Mouse (Mus musculus): ENCODE measurements at regions not wholly inside any gene's neighbourhood (a gene's known extent, or its start where the extent isn't known, plus 50 kb on each side); places are given as distances from the start of the nearest gene placed in this dataset.
A peak's percentile ranks its signal among the peaks of the same experiment; 100 is the strongest.

DNA sequence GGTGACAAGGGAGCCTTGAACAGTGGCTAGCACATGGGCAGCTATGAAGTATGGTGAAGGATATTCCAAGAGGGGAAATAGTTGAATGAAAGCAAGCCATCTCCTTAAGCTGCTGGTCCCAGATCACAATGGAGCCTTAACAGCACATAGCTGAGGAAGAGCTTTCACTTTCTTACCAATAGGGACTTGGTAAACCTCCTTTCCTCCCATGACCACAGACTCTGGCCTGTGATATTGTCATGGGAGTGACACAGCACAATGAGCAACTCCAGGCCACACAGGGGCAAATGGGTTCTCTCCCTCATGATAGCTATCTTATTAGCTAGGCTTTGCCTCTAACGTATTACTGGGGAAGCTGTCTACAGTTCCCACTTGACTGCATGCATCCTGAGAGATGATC, 113.5 kb upstream of the Snx19 start:
- 94% methylated on average over 1 of the region's 1 CpGs for WGBS
- ATAC-seq (ENCODE audit: insufficient read depth, low FRiP score, low read depth), result no peak
- H3K4me1 ChIP-seq, result 0 out of 2 replicates have a peak, but pooled peaks cover 4% of the 10 kb centered on the region

DNA sequence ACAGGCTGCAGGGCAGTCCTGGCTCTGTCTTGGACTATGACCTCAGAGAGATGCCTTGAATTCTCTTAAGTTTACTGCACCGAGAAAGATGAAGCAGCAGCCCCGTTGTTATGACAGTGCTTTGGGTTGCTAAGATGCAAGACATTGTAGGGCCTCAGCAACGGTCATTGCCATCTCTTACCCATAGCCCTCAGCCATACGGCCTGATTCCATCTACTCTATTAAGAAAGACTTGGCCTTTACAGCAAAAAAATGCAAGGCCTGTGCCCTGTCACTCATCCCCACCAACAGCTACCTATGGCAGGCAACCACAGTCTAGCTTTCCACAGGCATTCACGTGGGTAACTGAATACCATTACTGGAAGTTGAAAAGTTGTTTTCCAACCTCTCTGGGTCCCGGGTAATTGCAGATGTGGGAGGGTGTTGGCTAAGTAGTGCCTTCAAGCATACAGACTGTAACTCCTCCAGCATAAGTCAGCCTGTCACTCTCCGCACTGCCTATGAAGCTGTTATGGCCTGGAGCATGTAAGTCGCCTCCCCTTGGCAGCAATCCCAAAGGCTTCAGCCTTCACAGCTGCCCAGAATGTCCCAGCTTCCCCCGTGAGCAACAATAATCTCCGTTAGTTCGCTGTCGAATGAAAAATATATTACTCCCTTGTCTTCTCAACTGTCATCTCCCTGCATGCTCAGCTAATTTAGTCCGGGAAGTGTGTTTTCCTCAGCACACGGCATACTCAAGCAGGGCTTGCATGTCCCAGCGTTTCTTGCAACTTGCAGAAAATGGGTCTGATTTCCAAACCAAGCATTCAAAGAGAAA, 112.3 kb upstream of the Snx19 start:
- Histone ChIP-seq H3K4me3 (replicated peaks) (no peak overlapping the region; the same call in 1 of the 2 replicates), H3K27me3 (replicated peaks) (no peaks in the 10 kb centered on the region), H3K9me3 (no peaks in the 10 kb centered on the region), H3K36me3 (no peaks in the 10 kb centered on the region), H3K27ac (peak overlapping the region; percentile 44; the same call in 1 of the 2 replicates), H3K4me2 (peak overlapping the region; percentile 42), H3K4me1 (0 out of 2 replicates have a peak, but pooled peaks cover 4% of the 10 kb centered on the region), H3K9ac (no peak overlapping the region)
- WGBS, result 47% methylated on average over 15 of the region's 15 CpGs
- ATAC-seq (ENCODE audit: insufficient read depth, low FRiP score, low read depth), result peak; percentile 47; the same call in 1 of the 2 replicates

More for the DNA sequence above, 113.5 kb upstream of the Snx19 start:
- no peak overlapping the region for H3K4me3 ChIP-seq (replicated peaks)
- H3K27me3 ChIP-seq (replicated peaks), result no peaks in the 10 kb centered on the region
- no peaks in the 10 kb centered on the region for H3K9me3 ChIP-seq
- H3K36me3 ChIP-seq, result no peaks in the 10 kb centered on the region
- no peak overlapping the region for H3K4me2 ChIP-seq
- H3K9ac ChIP-seq, result no peak overlapping the region
- no peak overlapping the region for H3K27ac ChIP-seq

GRCm38 (mm10) chr9:30315172-30315644, 111.7 kb upstream of the Snx19 start:
- Histone ChIP-seq H3K27me3 (replicated peaks) (no peaks in the 10 kb centered on the region), H3K4me1 (0 out of 2 replicates have a peak, but pooled peaks cover 4% of the 10 kb centered on the region), H3K9me3 (no peaks in the 10 kb centered on the region), H3K4me2 (peak overlapping the region; percentile 42), H3K36me3 (no peaks in the 10 kb centered on the region), H3K27ac (peak overlapping the region; percentile 44; the same call in 1 of the 2 replicates), H3K4me3 (replicated peaks) (no peak overlapping the region; the same call in 1 of the 2 replicates), H3K9ac (no peak overlapping the region)
- ATAC-seq (ENCODE audit: insufficient read depth, low FRiP score, low read depth), result no peak
- 34% methylated on average over 6 of the region's 6 CpGs for WGBS

- H3K4me1 ChIP-seq, result no peaks in the 10 kb centered on the region
- no peak for ATAC-seq (ENCODE audit: insufficient read depth, low FRiP score, low read depth)
- WGBS, result 78% methylated on average over 2 of the region's 2 CpGs
- H3K27ac ChIP-seq, result no peak overlapping the region
- no peaks in the 10 kb centered on the region for H3K27me3 ChIP-seq (replicated peaks)
- no peak overlapping the region for H3K4me2 ChIP-seq
- H3K9ac ChIP-seq, result no peak overlapping the region
- H3K36me3 ChIP-seq, result no peaks in the 10 kb centered on the region
- H3K9me3 ChIP-seq, result no peaks in the 10 kb centered on the region
- no peak overlapping the region for H3K4me3 ChIP-seq (replicated peaks)
Measured at GRCm38 (mm10) chr9:30344866-30345265, 82.0 kb upstream of the Snx19 start.

GRCm38 (mm10) chr9:30353965-30354364, 72.9 kb upstream of the Snx19 start:
- Histone ChIP-seq H3K4me1 (no peaks in the 10 kb centered on the region), H3K4me3 (replicated peaks) (no peak overlapping the region), H3K9me3 (no peaks in the 10 kb centered on the region), H3K36me3 (no peaks in the 10 kb centered on the region), H3K9ac (no peak overlapping the region), H3K27ac (no peak overlapping the region), H3K27me3 (replicated peaks) (no peaks in the 10 kb centered on the region), H3K4me2 (no peak overlapping the region)
- 75% methylated on average over 4 of the region's 4 CpGs for WGBS
- no peak for ATAC-seq (ENCODE audit: insufficient read depth, low FRiP score, low read depth)

DNA sequence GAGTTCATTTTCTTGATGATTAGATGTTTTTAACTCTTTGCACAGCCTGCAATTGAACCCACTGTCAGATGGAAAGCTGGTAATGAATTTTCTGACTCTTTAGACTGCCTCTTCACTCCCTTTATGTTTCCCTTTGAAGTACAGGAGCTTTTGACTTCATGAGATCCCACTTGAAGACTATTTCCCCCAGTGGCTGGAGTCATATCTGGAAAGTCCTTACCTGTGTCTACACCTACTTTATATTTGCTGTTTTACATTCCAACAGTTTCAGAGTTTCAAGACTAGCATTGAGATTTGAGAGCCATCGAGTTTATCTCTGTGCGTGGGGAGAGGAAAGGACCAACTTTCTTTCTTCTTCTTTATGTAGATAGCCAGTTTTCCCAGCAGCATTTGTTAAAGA, 71.3 kb upstream of the Snx19 start:
- H3K4me3 ChIP-seq (replicated peaks), result no peak overlapping the region
- no peaks in the 10 kb centered on the region for H3K4me1 ChIP-seq
- H3K27ac ChIP-seq, result no peak overlapping the region
- no peak for ATAC-seq (ENCODE audit: insufficient read depth, low FRiP score, low read depth)
- H3K9me3 ChIP-seq, result no peaks in the 10 kb centered on the region
- H3K27me3 ChIP-seq (replicated peaks), result no peaks in the 10 kb centered on the region
- H3K9ac ChIP-seq, result no peak overlapping the region
- H3K4me2 ChIP-seq, result no peak overlapping the region
- H3K36me3 ChIP-seq, result no peaks in the 10 kb centered on the region
- 88% methylated on average over 2 of the region's 2 CpGs for WGBS

- Histone ChIP-seq H3K27me3 (replicated peaks) (no peaks in the 10 kb centered on the region), H3K27ac (no peak overlapping the region), H3K4me3 (replicated peaks) (no peak overlapping the region), H3K4me2 (no peak overlapping the region), H3K4me1 (no peaks in the 10 kb centered on the region), H3K9ac (no peak overlapping the region), H3K36me3 (no peaks in the 10 kb centered on the region), H3K9me3 (no peaks in the 10 kb centered on the region)
- 68% methylated on average over 11 of the region's 11 CpGs for WGBS
- ATAC-seq (ENCODE audit: insufficient read depth, low FRiP score, low read depth), result 0 out of 2 replicates have a peak, but pooled peaks have one; percentile 27
Measured at GRCm38 (mm10) chr9:30369554-30370440, 57.1 kb upstream of the Snx19 start.

GRCm38 (mm10) chr9:30370789-30371188, 56.1 kb upstream of the Snx19 start:
- 58% methylated on average over 2 of the region's 2 CpGs for WGBS
- Histone ChIP-seq H3K27ac (no peak overlapping the region), H3K27me3 (replicated peaks) (no peaks in the 10 kb centered on the region), H3K9me3 (no peaks in the 10 kb centered on the region), H3K4me3 (replicated peaks) (no peak overlapping the region), H3K4me2 (no peak overlapping the region), H3K4me1 (no peaks in the 10 kb centered on the region), H3K36me3 (no peaks in the 10 kb centered on the region), H3K9ac (no peak overlapping the region)
- ATAC-seq (ENCODE audit: insufficient read depth, low FRiP score, low read depth), result no peak

DNA sequence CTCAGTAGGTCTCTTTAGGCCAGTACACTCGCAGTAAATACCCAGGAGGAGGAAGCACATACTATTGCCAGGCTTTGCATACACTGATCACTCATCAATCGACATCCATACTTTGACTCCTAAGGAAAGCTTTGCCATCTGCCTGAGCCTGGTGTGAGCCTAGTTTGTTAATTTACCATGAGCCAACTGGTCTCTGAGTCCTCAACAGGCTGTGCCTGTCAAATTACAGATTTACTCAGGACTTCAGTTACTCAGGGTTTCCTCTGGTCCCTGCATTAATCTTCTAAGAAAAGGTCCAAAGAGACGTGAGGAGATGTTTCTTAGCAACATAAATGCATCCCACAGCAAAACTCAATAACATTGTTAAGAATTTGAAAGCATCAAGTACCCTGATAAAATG, 50.0 kb upstream of the Snx19 start:
- no peak overlapping the region for H3K9ac ChIP-seq
- 65% methylated on average over 3 of the region's 3 CpGs for WGBS
- no peak for ATAC-seq (ENCODE audit: insufficient read depth, low FRiP score, low read depth)

More for the DNA sequence above, 50.0 kb upstream of the Snx19 start:
- Histone ChIP-seq H3K4me1 (no peaks in the 10 kb centered on the region), H3K4me3 (replicated peaks) (no peak overlapping the region), H3K36me3 (no peaks in the 10 kb centered on the region), H3K9me3 (no peaks in the 10 kb centered on the region), H3K27me3 (replicated peaks) (no peaks in the 10 kb centered on the region), H3K4me2 (no peak overlapping the region), H3K27ac (no peak overlapping the region)

Data from stomach, embryonic 15.5 days (tissue).